Mouse (Mus musculus) small intestine, adult 2 months (tissue): Measurements from ENCODE around the gene Stim2.

Experiments
- CTCF ChIP-seq: fragments of 200-500 bp; IDR thresholded peaks from 2 replicates; pipeline ENCODE4 v1.5.1; 2012; ENCODE audit warnings: low read depth, mild to moderate bottlenecking, control low read depth, inconsistent platforms, low read length, moderate library complexity, mixed read lengths; ENCODE audit not compliant: insufficient replicate concordance, insufficient read length; ENCODE audit errors: extremely low read depth
- POLR2A ChIP-seq: fragments of 200-500 bp; IDR thresholded peaks from 2 replicates; pipeline ENCODE4 v1.6.1; 2012; ENCODE audit warnings: low read depth, mild to moderate bottlenecking, control low read depth, inconsistent platforms, low read length, moderate library complexity

- no peak for TF ChIP-seq POLR2A
- no peak for TF ChIP-seq CTCF
Measured at GRCm38 (mm10) chr5:54056266-54056665, 58.0 kb downstream of the Stim2 start.
